Mouse (Mus musculus): Measurements from ENCODE around the gene Pagr1a. TPM values are rescaled to one million over a fixed set of nuclear protein-coding genes. Genes with fewer than 3 reads are reported as not detected.

Gene Pagr1a
- 8.5 TPM in 1 of 2 replicates, not detected in the other for polyA plus RNA-seq (2012; rRNA removed)

DNA sequence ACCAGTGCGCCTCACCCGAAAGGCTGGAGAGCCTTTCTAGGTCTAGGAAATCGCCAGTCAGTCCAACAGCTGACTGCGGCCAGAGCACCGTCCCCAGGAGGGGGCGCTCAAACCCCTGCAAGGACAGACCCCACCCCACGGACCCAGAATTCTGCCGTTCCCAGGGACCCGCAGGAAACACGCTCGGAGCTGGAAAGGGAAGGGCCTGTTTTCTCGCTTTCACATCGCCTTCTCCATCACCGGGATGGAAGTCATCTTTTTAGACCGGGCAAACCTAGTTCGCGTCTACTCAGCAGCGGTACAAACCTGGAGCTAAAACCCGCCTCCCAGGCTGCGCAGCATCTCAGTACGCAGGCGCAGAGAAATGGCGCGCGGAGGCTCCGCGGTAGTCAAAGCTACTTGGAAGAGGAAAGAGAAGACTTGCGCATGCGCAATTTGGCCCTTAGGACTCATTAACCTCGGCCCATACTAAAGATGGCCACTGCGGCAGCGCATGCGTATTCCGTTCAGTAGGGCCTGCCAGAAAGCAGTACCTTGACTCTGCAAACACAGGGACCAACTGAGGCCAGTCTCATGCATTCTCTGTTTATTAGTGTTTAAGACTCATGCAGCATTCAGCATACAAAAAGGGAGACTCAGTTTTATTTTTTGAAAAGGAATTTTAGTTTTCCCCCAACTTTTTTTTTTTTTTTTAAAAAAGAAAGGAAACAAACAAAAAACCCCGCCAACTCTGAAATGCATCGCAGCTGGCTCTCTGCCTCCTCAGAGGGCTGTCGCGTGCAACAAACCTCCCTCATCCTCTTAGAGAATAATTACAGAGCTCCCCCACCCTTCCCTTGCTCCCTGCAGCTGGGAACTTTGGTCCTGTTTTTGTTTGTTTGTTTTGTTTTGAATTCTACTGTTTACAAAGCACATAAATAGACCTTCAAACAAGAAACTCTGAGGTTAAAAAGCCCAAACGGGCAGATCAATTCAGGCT is at the start of gene Pagr1a:
Gene Pagr1a (minus strand): TSS at position 382 of the 979 bp plus-strand sequence.

DNA sequence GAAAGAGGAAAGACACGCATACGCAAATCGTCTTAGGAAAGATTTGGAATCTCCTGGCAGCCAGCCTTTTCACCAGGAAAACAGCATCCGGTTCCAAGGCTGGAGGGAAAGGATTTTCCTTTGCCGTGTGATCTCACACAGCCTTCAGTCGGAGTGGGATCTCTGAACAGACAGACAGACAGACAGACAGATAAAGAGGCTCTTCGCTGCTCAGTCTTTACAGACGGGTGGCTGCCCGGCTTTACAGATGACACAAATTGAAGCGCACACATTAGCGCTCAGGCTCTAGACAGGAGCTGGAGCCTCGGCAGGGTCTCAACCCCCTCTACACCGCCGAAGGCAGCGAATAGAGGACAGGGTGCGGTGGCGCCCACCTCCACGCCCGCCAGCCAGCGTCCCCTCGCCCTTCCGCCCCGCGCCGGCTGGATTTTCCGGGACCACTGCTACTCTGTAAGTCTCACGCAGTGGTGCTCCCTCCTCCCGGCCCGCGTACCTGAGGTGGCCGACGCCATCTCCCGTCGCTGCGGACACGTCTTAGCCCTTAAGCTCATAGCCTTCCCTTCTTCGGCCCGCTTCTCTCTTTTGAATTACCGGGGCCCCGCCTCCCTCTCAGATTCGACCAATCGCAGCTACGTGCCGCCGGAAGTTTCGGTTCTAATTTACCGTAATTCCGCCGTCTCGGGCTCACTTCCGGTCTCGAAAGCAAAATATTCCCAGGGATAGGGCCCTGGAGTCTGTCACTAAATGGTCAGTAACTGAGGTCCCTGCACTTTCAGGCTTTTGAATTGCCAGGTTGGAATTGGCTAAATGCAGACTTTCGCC is 24.9 kb upstream of the Pagr1a start, which contains the start of gene Kif22:
Gene Kif22 (minus strand): TSS at position 621 of the 822 bp plus-strand sequence.

DNA sequence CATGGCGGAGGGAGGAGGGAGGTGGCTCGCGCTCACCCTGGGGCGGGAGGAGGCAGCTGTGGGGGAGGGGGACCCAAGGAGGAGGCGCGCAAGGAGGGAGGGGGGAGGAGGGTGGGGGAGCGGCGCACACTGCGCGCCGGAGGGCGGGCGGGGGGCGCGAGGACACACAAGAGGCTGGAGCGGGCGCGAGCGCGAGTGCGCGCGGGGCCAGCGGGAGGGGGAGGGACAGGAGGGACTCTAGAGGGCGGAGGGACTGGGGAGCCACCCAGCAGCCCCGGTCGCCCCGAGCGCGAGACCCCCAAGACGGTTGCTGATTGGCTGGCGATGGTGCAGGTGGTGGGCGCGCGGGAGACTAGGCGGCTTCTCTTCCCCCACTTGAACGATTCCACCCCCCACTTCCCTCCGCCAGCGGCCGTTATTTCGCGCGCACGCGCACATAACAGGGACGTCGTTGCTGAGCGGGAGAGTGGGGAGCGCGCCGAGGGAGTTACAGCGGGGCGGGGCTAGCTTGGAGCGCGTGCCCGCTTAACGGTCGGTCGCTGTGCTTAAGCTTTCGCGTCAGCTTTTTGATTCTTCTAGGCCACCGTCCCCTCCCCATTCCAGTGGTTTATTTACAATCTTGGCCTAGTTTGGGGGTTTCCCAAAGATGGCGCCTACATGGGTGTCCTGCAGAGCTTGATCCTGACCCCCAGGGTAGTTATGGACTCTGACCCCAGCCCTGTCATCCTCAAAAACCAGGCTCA is 10.0 kb upstream of the Pagr1a start, which contains the start of gene Maz:
Gene Maz (minus strand): TSS at position 54 of the 743 bp plus-strand sequence.

DNA sequence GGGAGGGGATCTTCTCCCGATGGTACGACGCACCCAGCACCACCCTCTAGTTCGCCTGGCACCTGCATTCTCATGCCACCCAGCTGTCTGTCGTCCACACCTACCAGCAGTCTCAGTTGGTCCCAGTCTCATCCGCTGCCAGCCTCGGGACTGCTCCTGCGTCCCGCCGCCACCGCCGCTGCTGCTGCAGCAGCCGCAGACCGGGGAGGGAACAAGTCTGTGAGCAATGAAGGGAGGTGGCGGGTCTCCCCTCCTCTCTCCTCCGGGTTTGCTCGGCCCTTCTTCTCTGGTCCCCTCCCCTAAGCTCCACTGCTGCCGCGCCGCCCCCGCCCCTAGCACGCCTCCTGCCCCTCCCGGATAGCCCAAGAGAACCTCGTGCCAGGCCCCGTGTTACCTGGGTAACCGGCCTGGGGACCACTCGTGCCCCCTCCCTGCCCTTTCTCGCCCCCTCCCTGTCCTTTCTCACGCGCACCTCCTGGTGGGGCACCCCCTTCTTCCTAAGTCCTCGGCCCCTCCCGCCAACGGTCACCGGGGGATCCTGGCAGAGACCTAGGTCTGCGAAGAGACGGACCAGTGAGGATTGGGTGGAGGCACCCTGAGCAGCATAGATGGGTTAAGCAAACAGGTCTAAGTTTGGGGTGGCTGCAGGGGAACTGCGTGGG is 3.9 kb upstream of the Pagr1a start, which contains the start of the genes Gm42742 and Prrt2:
Gene Gm42742 (minus strand): TSS at position 197 of the 662 bp plus-strand sequence.
Gene Prrt2 (minus strand): TSS at position 311 of the 662 bp plus-strand sequence.

DNA sequence TGATC is 869 bp downstream of the Pagr1a start, which contains the start of gene Pagr1b:
Gene Pagr1b (minus strand): TSS at position 4 of the 5 bp plus-strand sequence.

DNA sequence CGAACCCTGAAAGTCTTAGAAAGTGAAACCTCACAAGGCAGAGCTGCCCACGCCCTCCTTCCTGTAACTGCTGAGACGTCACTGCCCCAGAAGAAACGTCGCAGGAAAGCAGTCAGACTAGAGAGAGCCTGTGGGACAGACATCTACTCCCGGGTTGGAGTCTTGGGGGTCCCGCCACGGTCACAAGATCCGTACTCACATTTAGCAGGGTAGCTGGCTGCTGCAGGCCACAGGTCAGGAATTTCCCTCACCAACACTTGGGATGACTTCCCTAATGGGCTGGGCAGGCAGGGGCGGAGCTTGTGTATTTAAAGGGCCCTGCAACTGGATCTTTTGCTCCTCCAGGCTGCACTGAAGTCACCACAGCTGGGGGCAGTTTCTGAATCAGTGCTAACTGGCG is 2.8 kb downstream of the Pagr1a start, which contains the start of gene Mvp:
Gene Mvp (minus strand): TSS at position 302 of the 400 bp plus-strand sequence.

DNA sequence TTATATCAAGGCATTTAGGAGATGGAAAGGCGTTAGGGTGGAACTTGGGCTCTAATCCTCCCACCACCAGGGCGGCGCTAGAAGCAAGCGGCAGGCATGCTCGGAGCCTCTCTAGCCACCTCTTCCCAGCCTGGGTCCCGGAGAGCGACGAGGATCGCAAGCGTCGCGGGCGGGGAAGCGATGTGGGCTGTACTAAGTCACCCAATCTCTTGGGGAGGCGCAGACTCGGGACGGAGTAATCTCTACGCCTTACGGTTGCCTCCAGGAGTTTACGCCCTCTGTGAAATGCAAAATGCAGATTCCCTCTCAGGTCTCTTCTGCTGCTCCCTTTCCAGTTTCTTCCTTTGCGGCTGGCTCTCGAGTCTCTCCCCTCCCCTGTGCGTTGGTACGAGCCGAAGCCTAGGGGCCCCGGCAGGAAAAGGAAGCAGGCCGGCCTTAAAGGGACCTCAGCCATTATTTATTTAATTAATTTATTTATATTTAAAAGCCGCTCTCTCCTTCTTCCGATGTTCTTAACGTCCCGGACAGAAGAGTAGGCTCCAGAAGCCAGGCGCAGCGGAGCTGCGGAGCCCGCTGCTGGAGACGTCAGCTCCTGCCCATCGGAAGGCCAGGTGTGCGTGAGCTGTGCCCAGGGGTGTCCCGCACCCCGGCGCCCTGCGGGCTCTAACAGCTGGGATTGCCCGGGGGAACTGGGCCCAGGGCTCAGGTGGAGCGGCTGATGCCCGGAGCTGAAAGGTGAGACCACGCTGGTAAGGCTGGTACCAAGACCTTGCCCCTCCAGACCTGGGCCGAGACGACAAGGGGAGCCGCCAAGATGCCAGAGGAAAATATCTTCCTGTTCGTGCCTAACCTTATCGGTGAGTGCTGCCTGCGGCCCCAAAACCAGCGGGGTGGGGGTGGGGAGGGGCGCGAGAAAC is 40.9 kb downstream of the Pagr1a start, which contains the start of gene Cdiptos:
Gene Cdiptos (minus strand): TSS at position 149 of the 917 bp plus-strand sequence.

DNA sequence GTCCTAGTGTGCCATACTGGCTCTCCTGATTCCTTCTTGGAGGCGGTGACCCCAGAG is 41.4 kb downstream of the Pagr1a start, which contains the start of gene Cdipt:
Gene Cdipt (plus strand): TSS at position 22 of the 57 bp plus-strand sequence.

Other genes with a start within 250 kb of the Pagr1a start
- 169 and 334 TPM in 2 replicates for gene Ypel3, start 240.4 kb downstream of the Pagr1a start, polyA plus RNA-seq (2012; rRNA removed)
- gene Tbx6, start 235.9 kb downstream of the Pagr1a start, polyA plus RNA-seq (2012; rRNA removed): 2.0 and 2.5 TPM in 2 replicates
- gene Ppp4c, start 224.9 kb downstream of the Pagr1a start, polyA plus RNA-seq (2012; rRNA removed): 74.8 and 85.0 TPM in 2 replicates
- 3.8 and 6.7 TPM in 2 replicates for gene Fam57b, start 219.7 kb downstream of the Pagr1a start, polyA plus RNA-seq (2012; rRNA removed)
- gene 4930451I11Rik, start 185.7 kb downstream of the Pagr1a start, polyA plus RNA-seq (2012; rRNA removed): not detected in 2 replicates
- 0.08 TPM in 1 of 2 replicates, not detected in the other for gene Doc2a, start 169.9 kb downstream of the Pagr1a start, polyA plus RNA-seq (2012; rRNA removed)
- 2.2 and 2.3 TPM in 2 replicates for gene Hirip3, start 155.4 kb downstream of the Pagr1a start, polyA plus RNA-seq (2012; rRNA removed)
- gene Ino80e, start 155.0 kb downstream of the Pagr1a start, polyA plus RNA-seq (2012; rRNA removed): 26.9 and 34.5 TPM in 2 replicates
- 47.4 and 49.6 TPM in 2 replicates for gene Taok2, start 132.6 kb downstream of the Pagr1a start, polyA plus RNA-seq (2012; rRNA removed)
- gene Tmem219, start 94.4 kb downstream of the Pagr1a start, polyA plus RNA-seq (2012; rRNA removed): 97.1 and 106 TPM in 2 replicates
- gene Kctd13, start 88.5 kb downstream of the Pagr1a start, polyA plus RNA-seq (2012; rRNA removed): 7.3 and 9.2 TPM in 2 replicates
- 0.21 and 0.94 TPM in 2 replicates for gene Asphd1, start 67.8 kb downstream of the Pagr1a start, polyA plus RNA-seq (2012; rRNA removed)
- 1.9 and 2.3 TPM in 2 replicates for gene Sez6l2, start 66.8 kb downstream of the Pagr1a start, polyA plus RNA-seq (2012; rRNA removed)
- 150 and 159 TPM in 2 replicates for gene Cdipt, start 41.4 kb downstream of the Pagr1a start, polyA plus RNA-seq (2012; rRNA removed)
- 0.08 TPM in 1 of 2 replicates, not detected in the other for gene Cdiptos, start 41.3 kb downstream of the Pagr1a start, polyA plus RNA-seq (2012; rRNA removed)
- 67.5 and 90.5 TPM in 2 replicates for gene Mvp, start 2.7 kb downstream of the Pagr1a start, polyA plus RNA-seq (2012; rRNA removed)
- 0.94 TPM in 1 of 2 replicates, not detected in the other for gene Pagr1b, start 868 bp downstream of the Pagr1a start, polyA plus RNA-seq (2012; rRNA removed)
- gene Gm42742, start 3.7 kb upstream of the Pagr1a start, polyA plus RNA-seq (2012; rRNA removed): 1.6 and 8.9 TPM in 2 replicates
- gene Prrt2, start 3.9 kb upstream of the Pagr1a start, polyA plus RNA-seq (2012; rRNA removed): 2.3 and 4.8 TPM in 2 replicates
- gene Maz, start 9.7 kb upstream of the Pagr1a start, polyA plus RNA-seq (2012; rRNA removed): 76.8 and 314 TPM in 2 replicates
- gene Kif22, start 25.1 kb upstream of the Pagr1a start, polyA plus RNA-seq (2012; rRNA removed): 1.9 and 2.3 TPM in 2 replicates
- gene Zg16, start 70.0 kb upstream of the Pagr1a start, polyA plus RNA-seq (2012; rRNA removed): 23.7 and 38.0 TPM in 2 replicates
- 13.6 and 14.9 TPM in 2 replicates for gene AI467606, start 74.0 kb upstream of the Pagr1a start, polyA plus RNA-seq (2012; rRNA removed)
- 0.27 and 0.47 TPM in 2 replicates for gene Qprt, start 104.9 kb upstream of the Pagr1a start, polyA plus RNA-seq (2012; rRNA removed)
- gene Spn, start 120.5 kb upstream of the Pagr1a start, polyA plus RNA-seq (2012; rRNA removed): 0.67 and 0.77 TPM in 2 replicates
- 5.5 and 6.6 TPM in 2 replicates for gene Cd2bp2, start 178.7 kb upstream of the Pagr1a start, polyA plus RNA-seq (2012; rRNA removed)
- 20.0 and 23.0 TPM in 2 replicates for gene Tbc1d10b, start 191.1 kb upstream of the Pagr1a start, polyA plus RNA-seq (2012; rRNA removed)
- 11.3 and 23.7 TPM in 2 replicates for gene Mylpf, start 191.5 kb upstream of the Pagr1a start, polyA plus RNA-seq (2012; rRNA removed)
- 5.6 and 6.3 TPM in 2 replicates for gene Zfp553, start 215.7 kb upstream of the Pagr1a start, polyA plus RNA-seq (2012; rRNA removed)
- 4.9 and 7.9 TPM in 2 replicates for gene Sept1, start 215.8 kb upstream of the Pagr1a start, polyA plus RNA-seq (2012; rRNA removed)
- 57.0 and 157 TPM in 2 replicates for gene Zfp771, start 226.9 kb upstream of the Pagr1a start, polyA plus RNA-seq (2012; rRNA removed)
- 31.4 and 39.4 TPM in 2 replicates for gene Dctpp1, start 243.4 kb upstream of the Pagr1a start, polyA plus RNA-seq (2012; rRNA removed)